Mouse (Mus musculus) telencephalon, adult 2 months (tissue): ENCODE results near the gene Man1a.

Source experiments
- DNase-seq: peaks from one replicate; pipeline ENCODE4 v3.0.0-alpha.2; 2011; ENCODE audit warnings: low read depth, low spot score

Gene Man1a

GRCm38 (mm10) chr10:54061159-54061558, 15.2 kb downstream of the Man1a start:
- DNase-seq: no peak

- DNase-seq: no peak
Observed at GRCm38 (mm10) chr10:54060587-54060986, 15.8 kb downstream of the Man1a start.

DNA sequence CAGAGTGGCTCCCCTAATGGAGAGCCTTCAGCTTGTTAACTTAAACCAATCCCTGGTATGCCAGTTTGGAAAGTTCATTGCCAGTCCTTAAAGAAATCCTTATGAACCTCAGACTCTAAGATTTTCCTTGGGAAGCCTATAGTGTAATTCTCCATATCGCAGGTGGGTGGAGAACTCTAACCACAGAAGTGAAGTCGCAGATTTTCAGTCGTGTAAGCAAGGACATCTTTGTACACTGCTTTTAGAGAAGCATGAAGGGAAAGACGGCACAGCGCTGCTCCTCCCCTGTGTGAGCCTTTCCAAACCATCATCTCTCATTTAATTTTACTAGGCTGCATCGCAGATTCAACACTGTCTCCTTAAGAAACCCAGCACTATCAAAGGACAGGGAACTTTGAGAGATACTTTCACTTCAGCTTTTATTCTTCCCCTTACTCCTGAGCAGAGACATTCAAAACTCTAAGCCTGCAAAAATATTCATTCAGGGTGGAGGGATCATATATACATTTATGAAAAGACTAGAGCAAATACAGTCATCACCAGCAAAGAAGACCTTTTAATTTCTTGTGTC, 16.6 kb downstream of the Man1a start:
- no peak for DNase-seq

GRCm38 (mm10) chr10:54059092-54059496, 17.3 kb downstream of the Man1a start:
- no peak for DNase-seq

- no peak for DNase-seq
Observed at GRCm38 (mm10) chr10:54058657-54059056, 17.8 kb downstream of the Man1a start.

DNA sequence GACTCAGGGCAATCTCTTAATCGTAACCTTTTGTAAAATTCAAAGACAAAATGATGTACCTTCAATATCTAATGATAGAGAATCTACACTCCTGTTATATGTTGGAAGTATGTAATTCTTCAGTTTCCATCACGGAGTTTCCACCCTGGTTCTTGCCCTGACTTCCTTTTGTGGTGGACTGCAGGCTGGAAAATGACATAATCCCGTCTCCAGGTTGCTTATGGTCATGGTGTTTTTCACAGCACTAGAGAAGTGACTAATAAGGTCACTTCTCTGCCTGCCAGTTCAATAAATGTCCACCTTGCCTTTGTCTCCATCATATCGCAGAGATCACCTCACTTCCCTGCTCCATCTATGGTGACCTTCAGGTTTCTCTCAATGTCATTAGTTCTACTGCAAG, 22.2 kb downstream of the Man1a start:
- DNase-seq: no peak

DNA sequence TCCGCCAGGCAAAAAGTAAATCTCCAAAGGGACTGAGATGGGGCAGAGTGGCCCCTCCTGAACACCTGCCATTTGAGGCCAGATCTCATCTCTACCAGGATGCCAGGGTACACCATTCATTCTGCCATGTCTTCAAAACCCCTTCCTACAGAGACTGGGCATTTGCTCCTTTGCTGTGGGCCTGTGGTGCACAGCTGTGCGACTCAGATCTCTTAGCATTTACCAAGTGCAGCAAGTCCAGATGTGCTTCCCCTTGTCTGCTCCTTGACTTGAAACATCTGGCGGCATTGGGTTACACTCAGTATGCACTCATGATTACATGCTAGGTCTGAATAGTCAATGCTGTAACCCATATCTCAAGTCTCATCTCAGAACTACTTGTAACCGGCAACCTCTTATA, 28.5 kb downstream of the Man1a start:
- DNase-seq: no peak

DNA sequence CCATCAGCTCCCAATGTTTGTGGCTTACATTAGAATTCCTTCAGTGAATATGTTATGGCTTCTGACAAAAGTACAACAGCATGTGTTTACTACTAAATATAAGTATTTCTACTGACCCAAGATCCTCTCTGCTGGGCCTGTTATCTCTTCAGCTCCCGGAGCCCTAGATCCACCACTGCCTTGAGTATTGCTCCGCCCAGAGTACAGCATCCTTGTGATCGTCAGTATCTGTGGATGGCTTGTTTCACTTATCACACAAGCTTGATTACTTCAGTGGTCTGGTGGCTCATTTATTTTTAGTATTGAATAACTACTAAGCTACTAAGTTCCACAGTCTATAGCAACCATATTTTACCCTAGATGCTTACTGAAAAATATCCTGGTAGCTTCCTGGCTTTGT, 33.1 kb downstream of the Man1a start:
- DNase-seq: no peak

DNA sequence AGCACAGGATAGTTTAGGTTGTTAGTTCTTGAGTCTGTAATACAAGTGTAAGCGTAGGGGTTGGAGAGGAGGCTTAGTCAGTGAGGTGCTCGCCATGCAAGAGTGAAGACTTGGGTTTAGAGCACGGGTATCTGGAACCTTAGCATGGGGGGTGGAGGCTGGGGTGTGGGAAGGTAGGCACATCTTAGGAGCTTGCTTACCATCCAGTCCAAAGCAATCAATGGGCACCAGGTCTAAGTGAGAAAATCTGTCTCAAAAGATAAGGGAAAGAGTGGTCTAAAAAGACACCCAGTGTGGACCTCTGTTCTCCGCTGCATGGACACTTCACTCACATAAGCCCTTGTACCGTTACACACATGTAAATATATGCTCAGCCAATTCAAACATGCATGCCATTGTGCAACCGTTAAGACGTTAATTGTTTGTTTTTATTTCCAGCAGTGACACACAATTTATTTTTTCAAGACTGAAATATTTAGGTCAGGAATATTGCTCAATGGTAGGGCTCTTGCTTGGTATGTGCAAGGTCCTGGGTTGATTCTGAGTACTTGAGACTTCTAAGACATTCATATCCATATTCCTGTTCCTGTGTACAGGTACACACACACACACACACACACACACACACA, 34.1 kb downstream of the Man1a start:
- DNase-seq: no peak

DNA sequence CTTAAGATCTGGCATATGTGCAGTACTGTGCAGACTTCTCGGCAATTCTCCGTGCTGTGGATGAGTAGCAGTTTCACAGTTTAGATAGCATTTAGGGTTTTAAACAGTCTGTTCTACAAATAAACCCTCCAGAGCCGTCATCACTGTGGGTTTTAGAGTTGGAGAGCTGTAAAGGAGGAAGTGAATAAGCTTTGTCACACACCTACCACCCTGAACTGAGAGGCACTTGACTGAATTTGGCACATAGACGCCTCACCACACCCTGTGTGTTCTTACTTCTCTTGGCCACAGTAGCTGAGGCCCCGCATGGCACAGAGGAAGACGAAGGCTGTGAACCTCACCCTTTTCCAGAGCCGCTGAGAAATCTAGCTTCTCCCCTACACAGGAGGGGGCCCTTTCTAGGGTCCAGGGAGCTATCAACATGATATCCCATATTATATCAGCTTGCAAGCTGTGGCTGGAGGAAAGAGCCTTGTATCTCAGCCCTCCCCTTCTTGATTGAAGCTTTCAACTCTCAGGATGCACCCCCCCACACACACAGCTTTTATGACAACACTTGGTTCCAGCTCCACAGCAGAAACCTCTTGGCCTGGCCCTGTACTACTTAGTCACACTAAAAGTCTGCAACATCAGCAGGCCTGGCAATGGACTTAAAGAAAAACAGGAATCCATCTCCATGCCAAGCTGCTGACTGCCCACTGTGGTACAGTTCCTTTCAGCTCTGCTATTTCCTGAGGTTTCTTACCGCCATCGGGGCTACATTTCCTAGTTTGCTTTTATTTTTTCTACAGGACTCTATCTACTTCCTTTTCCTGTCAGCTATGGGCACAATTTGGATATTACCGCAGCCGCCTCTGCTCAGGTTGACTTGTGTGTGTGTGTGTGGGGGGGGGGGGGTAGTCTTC, 35.9 kb downstream of the Man1a start:
- peak; percentile 89 for DNase-seq

DNA sequence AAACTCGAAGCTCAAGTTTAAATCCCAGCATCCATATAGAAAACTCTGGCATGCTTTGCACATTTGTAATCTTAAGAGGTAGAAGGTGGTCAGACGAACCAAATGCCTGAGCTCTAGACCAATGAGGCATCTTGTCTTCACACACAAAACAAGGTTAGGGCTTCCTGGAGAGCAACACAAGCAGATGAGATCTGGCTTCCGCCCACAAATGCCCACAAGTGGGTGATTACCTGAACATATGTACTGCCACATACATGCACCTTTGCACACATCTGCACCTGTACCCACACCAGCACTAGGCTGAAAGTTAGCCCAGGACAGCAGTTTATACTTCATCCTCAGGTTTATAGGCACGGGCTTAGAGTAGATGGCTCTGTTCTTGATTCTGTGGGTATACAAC, 36.7 kb downstream of the Man1a start:
- no peak for DNase-seq

- DNase-seq: no peak
Observed at GRCm38 (mm10) chr10:54038734-54039133, 37.7 kb downstream of the Man1a start.

- DNase-seq: no peak
Observed at GRCm38 (mm10) chr10:54038180-54038579, 38.2 kb downstream of the Man1a start.

DNA sequence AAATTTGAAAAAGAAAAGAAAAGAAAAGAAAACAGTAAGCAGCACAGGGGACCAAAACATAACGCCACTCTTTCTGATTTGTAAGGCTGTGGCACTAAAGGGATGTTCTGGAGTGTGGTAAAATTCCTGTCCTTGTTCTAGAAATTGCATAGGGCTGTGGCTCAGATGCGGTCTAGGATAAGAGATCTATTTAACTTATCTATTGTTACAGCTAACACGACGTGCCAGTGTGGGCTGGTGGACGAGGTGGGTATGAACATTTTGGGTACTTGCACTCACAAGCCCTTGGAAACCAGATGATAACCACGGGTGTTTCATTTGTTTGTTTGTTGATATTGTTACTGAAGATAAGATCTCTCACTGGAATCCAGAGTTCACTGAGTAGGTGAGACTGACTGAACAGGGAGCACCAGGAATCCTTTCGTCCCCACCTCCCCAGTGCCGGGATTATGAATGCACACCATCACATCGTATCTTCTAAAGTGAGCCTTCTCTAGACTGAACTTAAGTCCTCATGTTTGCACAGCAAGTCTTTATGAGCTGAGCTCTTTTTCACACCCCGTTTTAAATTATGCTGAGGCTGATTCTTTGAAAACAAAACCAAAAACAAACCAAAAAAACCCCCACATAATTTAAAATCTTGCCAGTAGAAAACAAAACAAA, 38.9 kb downstream of the Man1a start:
- DNase-seq: no peak

- DNase-seq: no peak
Observed at GRCm38 (mm10) chr10:54035586-54035985, 40.8 kb downstream of the Man1a start.

GRCm38 (mm10) chr10:54034779-54035178, 41.6 kb downstream of the Man1a start:
- DNase-seq: no peak

- DNase-seq: no peak
Observed at GRCm38 (mm10) chr10:54032316-54033092, 43.9 kb downstream of the Man1a start.

DNA sequence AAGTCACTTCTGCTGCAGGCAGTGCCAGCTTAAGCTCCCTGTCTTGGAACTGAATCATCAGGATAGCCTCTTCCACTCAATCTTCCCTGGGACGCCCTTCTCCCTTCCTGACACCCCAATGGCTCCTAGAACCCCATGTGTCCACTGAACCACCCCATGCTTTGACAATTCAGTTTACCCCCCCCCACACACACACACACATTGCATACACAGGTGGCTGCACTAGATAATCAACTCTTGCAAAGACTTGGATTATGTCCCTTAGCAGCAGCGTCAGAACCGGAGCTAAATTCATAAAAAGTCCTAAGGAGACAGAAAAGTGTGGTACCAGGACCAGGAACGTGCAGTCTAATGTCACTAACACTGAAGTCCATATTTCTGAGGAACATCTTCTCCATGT, 47.5 kb downstream of the Man1a start:
- DNase-seq: no peak

DNA sequence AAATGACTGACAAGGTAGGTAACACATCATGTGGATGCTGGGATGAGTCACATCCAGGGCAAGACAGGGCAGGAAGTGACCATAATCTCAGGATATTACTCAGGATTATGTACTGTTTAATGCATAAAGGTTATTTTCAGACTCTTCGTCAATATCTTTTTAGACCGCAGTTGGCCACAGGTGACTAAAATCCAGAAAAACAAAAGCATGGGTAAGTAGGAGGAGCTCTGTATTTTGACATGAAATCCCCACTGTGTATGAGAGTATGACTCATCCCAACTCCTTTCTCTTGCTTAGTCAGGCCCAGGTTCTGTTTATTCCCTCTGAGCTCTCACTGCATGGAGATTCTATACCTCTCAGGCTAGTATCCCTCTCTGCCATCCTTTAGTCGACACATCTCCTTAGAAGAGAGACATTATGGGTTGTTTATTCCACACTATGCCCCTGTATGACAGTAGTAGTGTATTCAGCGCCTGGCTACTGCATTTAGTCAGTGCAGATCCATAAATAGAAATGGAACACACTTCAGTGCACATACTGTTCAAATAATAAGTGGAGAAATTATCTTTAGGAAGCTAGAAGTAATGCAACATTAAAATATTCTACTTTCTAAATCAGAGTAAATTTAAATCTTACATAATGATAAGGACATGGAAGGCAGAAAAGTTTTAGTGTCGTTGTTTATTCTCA, 49.5 kb downstream of the Man1a start:
- peak; percentile 21 for DNase-seq

DNA sequence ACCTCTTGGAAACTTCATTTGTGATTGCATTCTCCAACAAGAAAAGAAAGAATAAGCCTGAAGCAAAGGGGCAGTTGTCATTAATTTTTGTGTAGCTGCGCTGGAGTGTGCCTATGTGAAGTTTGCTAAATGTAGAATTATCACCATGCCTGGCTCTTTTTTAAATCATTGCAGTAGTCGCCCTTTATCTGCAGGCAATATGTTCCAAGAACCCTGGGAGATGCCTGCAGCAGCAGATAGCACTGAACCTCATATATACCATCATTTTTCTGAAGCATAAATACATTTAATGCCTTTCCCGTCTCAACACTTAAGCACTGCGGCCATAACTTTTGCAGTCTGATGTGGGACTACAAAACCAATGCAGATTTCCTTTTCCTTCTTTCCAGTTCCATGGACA, 50.3 kb downstream of the Man1a start:
- no peak for DNase-seq

DNA sequence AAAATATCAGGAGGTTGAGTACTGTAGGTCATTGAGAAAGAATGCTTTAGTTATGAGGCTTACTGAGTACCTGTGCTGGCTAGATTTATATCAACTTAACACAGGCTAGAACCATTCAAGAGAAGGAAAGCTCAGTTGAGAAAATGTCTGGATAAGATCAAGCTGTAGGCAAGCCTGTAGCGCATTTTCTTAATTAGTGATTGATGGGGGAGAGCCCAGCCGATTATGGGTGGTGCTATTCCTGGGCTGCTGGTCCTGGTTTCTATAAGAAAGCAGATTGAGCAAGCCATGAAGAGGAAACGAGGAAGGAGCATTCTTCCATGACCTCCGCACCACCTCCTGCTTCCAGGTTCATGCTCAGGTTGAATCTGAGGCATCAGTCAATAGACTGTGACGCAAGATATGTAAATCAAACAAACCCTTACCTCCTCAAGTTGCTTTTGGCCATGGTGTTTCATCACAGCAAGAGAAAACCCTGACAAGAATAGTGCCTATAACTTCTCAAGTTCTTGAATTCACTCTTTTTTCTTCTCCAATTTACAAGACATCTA, 58.4 kb downstream of the Man1a start:
- no peak for DNase-seq
